Mouse (Mus musculus) mature B cell (primary cell): ENCODE measurements around the gene Fgfr4.
"Not testable (repeated sequence)": the region's sequence is repeated elsewhere in the genome, so short reads cannot be mapped to it uniquely, and the experiment has no call there.

Source experiments
- in situ Hi-C: fragments of 300-500 bp; cut with MboI; formaldehyde crosslinking; loops from 2 replicates; pipeline ENCODE4 v1.14.3; 2019

The Fgfr4 gene

GRCm38 (mm10) chr13:55172336-55172770, 19.9 kb downstream of the Fgfr4 start:
- in situ Hi-C loops, result loop anchor here (10.0 kb wide), 1 partner anchor 368 kb away; no protein-coding TSS in a partner anchor

GRCm38 (mm10) chr13:55174347-55174746, 21.9 kb downstream of the Fgfr4 start:
- in situ Hi-C loops, result loop anchor here (10.0 kb wide), 1 partner anchor 370 kb away; no protein-coding TSS in a partner anchor

GRCm38 (mm10) chr13:55176265-55176664, 23.8 kb downstream of the Fgfr4 start:
- in situ Hi-C loops, result loop anchor here (10.0 kb wide), 1 partner anchor 371 kb away; no protein-coding TSS in a partner anchor

- in situ Hi-C loops, result loop anchor here (10.0 kb wide), 1 partner anchor 373 kb away; no protein-coding TSS in a partner anchor
Observed at GRCm38 (mm10) chr13:55177903-55178496, 25.6 kb downstream of the Fgfr4 start.

- in situ Hi-C loops, result loop anchor here (10.0 kb wide), 1 partner anchor 374 kb away; no protein-coding TSS in a partner anchor
Observed at GRCm38 (mm10) chr13:55178556-55178955, 26.1 kb downstream of the Fgfr4 start.

GRCm38 (mm10) chr13:55179591-55179990, 27.2 kb downstream of the Fgfr4 start:
- in situ Hi-C loops, result loop anchor here (10.0 kb wide), 1 partner anchor 375 kb away; no protein-coding TSS in a partner anchor

- in situ Hi-C loops, result no loop called here
Observed at GRCm38 (mm10) chr13:55181786-55182172, 29.3 kb downstream of the Fgfr4 start.

- in situ Hi-C loops, result no loop called here
Observed at GRCm38 (mm10) chr13:55182173-55182894, 29.9 kb downstream of the Fgfr4 start.

- in situ Hi-C loops, result no loop called here
Observed at GRCm38 (mm10) chr13:55183382-55183781, 30.9 kb downstream of the Fgfr4 start.

GRCm38 (mm10) chr13:55187062-55187461, 34.6 kb downstream of the Fgfr4 start:
- in situ Hi-C loops, result not testable (repeated sequence)

- in situ Hi-C loops, result no loop called here
Observed at GRCm38 (mm10) chr13:55189531-55190107, 37.2 kb downstream of the Fgfr4 start.

GRCm38 (mm10) chr13:55190121-55190868, 37.9 kb downstream of the Fgfr4 start:
- in situ Hi-C loops, result no loop called here

- in situ Hi-C loops, result no loop called here
Observed at GRCm38 (mm10) chr13:55191535-55191934, 39.1 kb downstream of the Fgfr4 start.

GRCm38 (mm10) chr13:55202758-55203157, 50.3 kb downstream of the Fgfr4 start:
- in situ Hi-C loops, result not testable (repeated sequence)

- in situ Hi-C loops, result no loop called here
Observed at GRCm38 (mm10) chr13:55203740-55204139, 51.3 kb downstream of the Fgfr4 start.

GRCm38 (mm10) chr13:55204667-55205389, 52.4 kb downstream of the Fgfr4 start:
- in situ Hi-C loops, result no loop called here

- in situ Hi-C loops, result no loop called here
Observed at GRCm38 (mm10) chr13:55205448-55206205, 53.2 kb downstream of the Fgfr4 start.

GRCm38 (mm10) chr13:55208837-55209648, 56.6 kb downstream of the Fgfr4 start:
- in situ Hi-C loops, result no loop called here

- in situ Hi-C loops, result no loop called here
Observed at GRCm38 (mm10) chr13:55209649-55210192, 57.3 kb downstream of the Fgfr4 start, which contains the start of gene Nsd1. Nsd1 (plus strand) TSS chr13:55209782.
